Mouse (Mus musculus): Measurements from ENCODE around the gene Eci3. TPM values are rescaled to one million over a fixed set of nuclear protein-coding genes. Genes with fewer than 3 reads are reported as not detected.

Eci3 gene
- polyA plus RNA-seq, 1 experiment from 2014 or later = 0.37 TPM

- Histone ChIP-seq H3K9me3 (replicated peaks) (no peaks in the 10 kb centered on the region), H3K4me3 (replicated peaks) (peak overlapping the region; percentile 27), H3K27ac (replicated peaks) (no peak overlapping the region), H3K27me3 (replicated peaks) (no peaks in the 10 kb centered on the region), H3K4me1 (0 out of 2 replicates have a peak, but pooled peaks cover 4% of the 10 kb centered on the region), H3K36me3 (no peaks in the 10 kb centered on the region), H3K9ac (replicated peaks) (no peak overlapping the region), H3K4me2 (peak overlapping the region; percentile 57)
- WGBS = 33% methylated on average over 29 of the region's 37 CpGs
- ATAC-seq (ENCODE audit: low FRiP score) = peak; percentile 38; the same call in 1 of the 2 replicates
Measured at GRCm38 (mm10) chr13:34916520-34917167, 47.0 kb downstream of the Eci3 start.

GRCm38 (mm10) chr13:34914614-34915013, 49.0 kb downstream of the Eci3 start:
- H3K9me3 ChIP-seq (replicated peaks) = no peaks in the 10 kb centered on the region
- ATAC-seq (ENCODE audit: low FRiP score) = no peak
- H3K27ac ChIP-seq (replicated peaks) = no peak overlapping the region
- H3K27me3 ChIP-seq (replicated peaks) = no peaks in the 10 kb centered on the region
- WGBS = 83% methylated on average over 9 of the region's 9 CpGs
- no peak overlapping the region for H3K4me3 ChIP-seq (replicated peaks)
- H3K4me1 ChIP-seq = 0 out of 2 replicates have a peak, but pooled peaks cover 4% of the 10 kb centered on the region
- no peak overlapping the region for H3K4me2 ChIP-seq
- no peaks in the 10 kb centered on the region for H3K36me3 ChIP-seq
- no peak overlapping the region for H3K9ac ChIP-seq (replicated peaks)

Other genes starting within 250 kb of the Eci3 start
- gene Fam50b, start 229.0 kb downstream of the Eci3 start, polyA plus RNA-seq (2015; fragmentation: Nextera tagmentation; extraction: Ambion mirVana) = not detected in 2 replicates
- 55.0 and 59.2 TPM in 2 replicates for gene Prpf4b, start 88.5 kb downstream of the Eci3 start, polyA plus RNA-seq (2015; fragmentation: Nextera tagmentation; extraction: Ambion mirVana)
- 0.87 and 0.98 TPM in 2 replicates for gene Fam217a, start 39.5 kb downstream of the Eci3 start, polyA plus RNA-seq (2015; fragmentation: Nextera tagmentation; extraction: Ambion mirVana)
- gene 4933417A18Rik, start 39.4 kb downstream of the Eci3 start, polyA plus RNA-seq (2015; fragmentation: Nextera tagmentation; extraction: Ambion mirVana) = not detected in 2 replicates
- gene Eci2, start 63.3 kb upstream of the Eci3 start, polyA plus RNA-seq (2015; fragmentation: Nextera tagmentation; extraction: Ambion mirVana) = 93.0 and 100 TPM in 2 replicates